Mouse (Mus musculus) stomach, embryonic 16.5 days (tissue): Measurements from ENCODE around the gene Socs1. TPM values are rescaled to one million over a fixed set of nuclear protein-coding genes. Genes with fewer than 3 reads are reported as not detected.

Experiments
- ATAC-seq: fragments of 200-750 bp; cut with Nextera tagmentation; 2 replicates; pipeline ENCODE4 v1.8.0; 2017; ENCODE audit warnings: moderate number of reproducible peaks, moderate TSS enrichment; ENCODE audit not compliant: insufficient read depth, low FRiP score
- H3K27ac ChIP-seq: fragments of 300-500 bp; sonication (generic); 2 replicates; pipeline ENCODE4 v1.5.1; 2014; ENCODE audit warnings: low read length
- H3K27me3 ChIP-seq: fragments of 300-500 bp; sonication (generic); 2 replicates; pipeline ENCODE4 v1.6.1; 2014; ENCODE audit warnings: low read length, control low read depth, mixed read lengths; ENCODE audit not compliant: control insufficient read depth, insufficient read depth
- H3K36me3 ChIP-seq: fragments of 300-500 bp; sonication (generic); 2 replicates; pipeline ENCODE4 v1.6.1; 2014; ENCODE audit warnings: low read length; ENCODE audit not compliant: control insufficient read depth, insufficient read depth
- H3K4me1 ChIP-seq: fragments of 300-500 bp; sonication (generic); 2 replicates; pipeline ENCODE4 v1.6.1; 2014; ENCODE audit warnings: low read length, control low read depth, mixed read lengths; ENCODE audit not compliant: control insufficient read depth, insufficient read depth
- H3K4me2 ChIP-seq: fragments of 300-500 bp; sonication (generic); 2 replicates; pipeline ENCODE4 v1.6.1; 2014; ENCODE audit warnings: low read depth, low read length, mixed read lengths
- H3K4me3 ChIP-seq: fragments of 300-500 bp; sonication (generic); replicated peaks from 2 replicates; pipeline ENCODE4 v1.5.1; 2014; ENCODE audit warnings: mild to moderate bottlenecking, low read length
- H3K9ac ChIP-seq: fragments of 300-500 bp; sonication (generic); 2 replicates; pipeline ENCODE4 v1.6.1; 2014; ENCODE audit warnings: low read length
- H3K9me3 ChIP-seq: fragments of 300-500 bp; sonication (generic); replicated peaks from 2 replicates; pipeline ENCODE4 v1.6.1; 2016; ENCODE audit warnings: low read length, control low read depth; ENCODE audit not compliant: control insufficient read depth
- WGBS: fragments of 180-500 bp; shearing (Covaris S2); extraction: QIAGEN DNeasy Blood & Tissue Kit; methylation state at CpG from one replicate; pipeline ENCODE4 v1.1.7; 2014; 5-methylcytosine and 5-hydroxymethylcytosine counted together
- polyA plus RNA-seq: library from polyadenylated mRNA; unstranded; fragments of >200 nt; fragmentation: Nextera tagmentation; extraction: Ambion mirVana; gene quantifications from 2 replicates; pipeline ENCODE4 v1.2.1, GENCODE M21; 2015

Socs1 gene
- polyA plus RNA-seq, 1 experiment from 2014 or later: 7.3 TPM

GRCm38 (mm10) chr16:10783152-10783434 lies 2.2 kb downstream of the Socs1 start:
- no peak for ATAC-seq
- Histone ChIP-seq H3K4me3 (peak overlapping the region; percentile 79), H3K4me1 (peaks cover 39% of the 10 kb centered on the region), H3K9ac (peak overlapping the region; percentile 57), H3K9me3 (no peaks in the 10 kb centered on the region), H3K4me2 (peak overlapping the region; percentile 91), H3K27ac (peak overlapping the region; percentile 57; the same call in 1 of the 2 replicates), H3K36me3 (no peaks in the 10 kb centered on the region), H3K27me3 (no peaks in the 10 kb centered on the region)
- WGBS: 10% methylated on average over 1 of the region's 1 CpGs

GRCm38 (mm10) chr16:10782377-10783151 lies 2.8 kb downstream of the Socs1 start:
- peak overlapping the region; percentile 57; the same call in 1 of the 2 replicates for H3K27ac ChIP-seq
- peak overlapping the region; percentile 91 for H3K4me2 ChIP-seq
- no peak for ATAC-seq
- H3K4me3 ChIP-seq: peak overlapping the region; percentile 79
- H3K9ac ChIP-seq: peak overlapping the region; percentile 57
- H3K4me1 ChIP-seq: peaks cover 39% of the 10 kb centered on the region
- no peaks in the 10 kb centered on the region for H3K9me3 ChIP-seq
- H3K27me3 ChIP-seq: no peaks in the 10 kb centered on the region
- 46% methylated on average over 6 of the region's 6 CpGs for WGBS
- no peaks in the 10 kb centered on the region for H3K36me3 ChIP-seq

- Histone ChIP-seq H3K27me3 (no peaks in the 10 kb centered on the region), H3K9me3 (no peaks in the 10 kb centered on the region), H3K9ac (peak overlapping the region; percentile 57), H3K27ac (peak overlapping the region; percentile 57; the same call in 1 of the 2 replicates), H3K4me1 (peaks cover 35% of the 10 kb centered on the region), H3K4me2 (peak overlapping the region; percentile 91), H3K36me3 (no peaks in the 10 kb centered on the region), H3K4me3 (peak overlapping the region; percentile 79; the same call in 1 of the 2 replicates)
- no peak for ATAC-seq
- WGBS: 38% methylated on average over 9 of the region's 9 CpGs
These were observed 3.4 kb downstream of the Socs1 start for GRCm38 (mm10) chr16:10781862-10782371.

GRCm38 (mm10) chr16:10780631-10781120 lies 4.7 kb downstream of the Socs1 start:
- Histone ChIP-seq H3K4me3 (no peak overlapping the region), H3K4me1 (peaks cover 33% of the 10 kb centered on the region), H3K36me3 (no peaks in the 10 kb centered on the region), H3K27me3 (no peaks in the 10 kb centered on the region), H3K9ac (no peak overlapping the region), H3K27ac (peak overlapping the region; percentile 43), H3K4me2 (no peak overlapping the region), H3K9me3 (no peaks in the 10 kb centered on the region)
- 59% methylated on average over 5 of the region's 5 CpGs for WGBS
- no peak for ATAC-seq

- H3K9ac ChIP-seq: no peak overlapping the region
- H3K4me1 ChIP-seq: peaks cover 19% of the 10 kb centered on the region
- H3K9me3 ChIP-seq: no peaks in the 10 kb centered on the region
- WGBS: 58% methylated on average over 5 of the region's 5 CpGs
- no peak overlapping the region for H3K27ac ChIP-seq
- no peak overlapping the region for H3K4me2 ChIP-seq
- no peaks in the 10 kb centered on the region for H3K36me3 ChIP-seq
- ATAC-seq: no peak
- no peak overlapping the region for H3K4me3 ChIP-seq
- no peaks in the 10 kb centered on the region for H3K27me3 ChIP-seq
These were observed 7.7 kb downstream of the Socs1 start for GRCm38 (mm10) chr16:10777579-10778160.

- no peak overlapping the region for H3K27ac ChIP-seq
- no peaks in the 10 kb centered on the region for H3K27me3 ChIP-seq
- peaks cover 5% of the 10 kb centered on the region; the same call in 1 of the 2 replicates for H3K4me1 ChIP-seq
- no peak overlapping the region for H3K9ac ChIP-seq
- WGBS: 38% methylated on average over 7 of the region's 7 CpGs
- no peak for ATAC-seq
- no peaks in the 10 kb centered on the region for H3K9me3 ChIP-seq
- H3K4me2 ChIP-seq: no peak overlapping the region
- H3K4me3 ChIP-seq: no peak overlapping the region
- no peaks in the 10 kb centered on the region for H3K36me3 ChIP-seq
These were observed 9.0 kb downstream of the Socs1 start for GRCm38 (mm10) chr16:10776322-10776721.

GRCm38 (mm10) chr16:10774726-10775125 lies 10.6 kb downstream of the Socs1 start:
- Histone ChIP-seq H3K27ac (no peak overlapping the region), H3K27me3 (no peaks in the 10 kb centered on the region), H3K4me1 (0 out of 2 replicates have a peak, but pooled peaks cover 8% of the 10 kb centered on the region), H3K36me3 (no peaks in the 10 kb centered on the region), H3K4me3 (no peak overlapping the region), H3K9ac (no peak overlapping the region), H3K4me2 (no peak overlapping the region), H3K9me3 (no peaks in the 10 kb centered on the region)
- WGBS: 50% methylated on average over 4 of the region's 4 CpGs
- no peak for ATAC-seq

- Histone ChIP-seq H3K27ac (no peak overlapping the region), H3K36me3 (no peaks in the 10 kb centered on the region), H3K4me3 (no peak overlapping the region), H3K4me1 (0 out of 2 replicates have a peak, but pooled peaks cover 12% of the 10 kb centered on the region), H3K4me2 (no peak overlapping the region), H3K27me3 (no peaks in the 10 kb centered on the region), H3K9ac (no peak overlapping the region), H3K9me3 (no peaks in the 10 kb centered on the region)
- no peak for ATAC-seq
- WGBS: 77% methylated on average over 8 of the region's 8 CpGs
These were observed 11.8 kb downstream of the Socs1 start for GRCm38 (mm10) chr16:10773543-10773942.
